Mouse (Mus musculus) embryo, embryonic 11.5 days (tissue): ENCODE results near the gene Cav2.
A peak's percentile ranks its signal among the peaks of the same experiment; 100 is the strongest.

Experiments
- DNase-seq: peaks from one replicate; pipeline ENCODE4 v3.0.0-alpha.2; 2012; ENCODE audit warnings: low read depth, low spot score

Cav2 gene

DNA sequence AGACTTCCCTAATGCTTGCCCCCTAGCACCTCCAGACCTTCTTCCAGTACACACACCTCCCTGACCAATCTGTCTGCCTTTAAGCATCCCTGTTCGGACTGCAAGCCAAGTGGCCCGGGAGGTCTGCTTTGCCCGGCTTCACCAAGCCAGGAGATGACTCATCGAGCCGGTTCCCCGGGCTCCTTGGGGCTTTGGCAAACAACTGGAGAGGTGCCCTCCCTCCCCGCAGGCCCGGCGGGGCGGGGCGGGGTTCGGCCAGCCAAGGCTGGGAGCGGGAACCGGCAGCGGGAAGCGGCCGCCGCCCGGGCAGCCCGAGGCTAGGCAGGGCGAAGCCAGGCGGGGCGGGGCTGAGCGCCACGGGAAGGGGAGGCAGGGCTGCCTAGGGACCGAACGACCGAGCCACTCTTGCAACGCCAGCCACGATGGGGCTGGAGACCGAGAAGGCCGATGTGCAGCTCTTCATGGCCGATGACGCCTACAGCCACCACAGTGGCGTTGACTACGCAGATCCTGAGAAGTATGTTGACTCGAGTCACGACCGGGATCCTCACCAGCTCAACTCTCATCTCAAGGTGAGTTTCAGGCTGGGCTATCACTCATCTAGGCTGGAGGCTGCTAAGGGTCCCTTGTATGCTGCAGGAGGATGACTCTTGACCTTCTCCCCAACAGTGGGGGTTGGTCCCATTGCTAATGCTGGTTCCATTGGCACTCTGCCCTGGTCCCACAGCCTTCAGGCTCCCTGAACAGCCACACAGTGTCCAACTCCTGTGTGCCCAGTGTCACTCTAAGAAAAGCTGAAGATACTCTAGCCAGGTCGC, at the start of gene Cav2:
Cav2 (plus strand) TSS at position 247 of the 818 bp plus-strand sequence.
- DNase-seq = peak; percentile 20

- no peak for DNase-seq
These were observed 41.3 kb upstream of the Cav2 start for GRCm38 (mm10) chr6:17239693-17240092.

DNA sequence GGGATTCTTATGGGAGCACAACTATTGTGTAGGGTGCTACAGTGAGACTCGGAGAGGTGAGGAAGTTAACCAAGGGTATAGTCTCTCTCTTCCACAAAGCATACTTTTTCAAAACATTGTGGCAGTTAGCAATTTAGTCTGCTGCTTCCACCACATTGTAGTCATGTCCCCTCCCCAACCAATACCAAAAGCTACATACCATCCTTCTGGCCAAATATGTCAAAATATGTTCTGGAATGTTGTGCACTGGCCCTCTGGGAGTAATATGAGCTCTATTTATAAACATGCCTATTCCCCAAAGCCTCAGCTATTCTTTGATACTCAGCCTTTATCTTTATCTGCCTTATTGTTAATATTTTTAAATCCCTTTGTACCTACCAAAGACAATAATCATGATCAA, 40.0 kb upstream of the Cav2 start:
- DNase-seq = no peak

- no peak for DNase-seq
These were observed 34.0 kb upstream of the Cav2 start for GRCm38 (mm10) chr6:17246959-17247358.

GRCm38 (mm10) chr6:17247673-17248072, 33.3 kb upstream of the Cav2 start:
- DNase-seq = no peak

- no peak for DNase-seq
These were observed 32.7 kb upstream of the Cav2 start for GRCm38 (mm10) chr6:17248241-17248640.

- DNase-seq = no peak
These were observed 29.0 kb upstream of the Cav2 start for GRCm38 (mm10) chr6:17251958-17252357.

DNA sequence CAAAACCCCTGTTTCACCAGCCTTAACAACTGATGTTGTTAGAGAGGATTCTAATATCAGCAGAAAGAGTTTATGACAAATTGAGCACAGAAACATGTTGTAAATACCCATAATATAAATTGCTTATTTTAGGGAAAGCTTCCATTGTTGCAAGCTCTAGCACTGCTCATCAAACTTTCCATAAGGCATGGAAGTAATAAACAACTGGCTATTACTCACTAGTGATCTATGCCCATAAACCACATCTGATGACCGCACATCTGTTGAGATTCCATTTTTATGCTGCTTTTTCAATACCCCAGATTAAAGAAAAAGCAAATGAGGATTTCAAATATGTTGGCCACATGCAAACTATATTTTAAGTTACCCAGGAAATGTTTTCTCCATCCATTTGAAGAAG, 22.8 kb upstream of the Cav2 start:
- DNase-seq = no peak

DNA sequence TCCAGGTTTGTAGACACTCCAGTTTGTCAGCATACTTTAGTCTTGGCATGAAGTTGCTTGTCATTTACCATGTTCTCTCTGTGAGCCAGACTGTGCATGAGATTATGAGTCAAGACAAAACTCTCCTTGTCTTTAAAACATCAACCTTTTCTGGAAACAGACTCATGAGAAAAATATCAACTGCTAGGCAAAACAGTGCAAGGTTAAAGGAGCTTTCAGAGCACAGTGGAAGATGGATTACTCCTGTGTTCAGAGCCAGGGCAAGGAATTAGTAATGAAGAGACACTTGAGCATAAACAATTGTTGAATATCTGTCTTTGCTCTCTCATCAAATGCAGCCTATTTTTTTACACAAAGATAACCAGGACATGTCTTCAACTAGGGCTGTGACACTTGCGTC, 22.1 kb upstream of the Cav2 start:
- DNase-seq = no peak

GRCm38 (mm10) chr6:17262786-17263185, 18.2 kb upstream of the Cav2 start:
- no peak for DNase-seq

DNA sequence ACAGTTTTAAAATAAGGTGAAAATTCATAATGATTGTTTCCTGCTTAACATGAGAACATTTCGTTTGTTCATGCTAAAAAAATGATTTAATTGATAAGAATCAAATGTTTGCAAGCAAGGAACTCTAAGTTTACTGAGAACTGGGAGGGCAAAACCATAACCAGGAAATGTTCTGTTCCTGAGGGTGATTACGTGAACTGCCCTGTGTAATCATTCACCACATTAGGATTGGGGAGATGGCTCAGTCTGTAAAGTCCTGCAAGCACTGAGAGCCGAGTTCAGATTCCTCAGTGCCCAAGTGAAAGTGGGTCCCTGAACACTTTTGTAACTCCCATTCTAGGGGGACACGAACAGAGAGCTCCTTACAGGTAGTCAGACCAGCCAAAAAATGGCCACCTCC, 15.9 kb upstream of the Cav2 start:
- DNase-seq = no peak

- DNase-seq = no peak
These were observed 14.5 kb upstream of the Cav2 start for GRCm38 (mm10) chr6:17266466-17266865.

GRCm38 (mm10) chr6:17278366-17278765, 2.6 kb upstream of the Cav2 start:
- DNase-seq = no peak

DNA sequence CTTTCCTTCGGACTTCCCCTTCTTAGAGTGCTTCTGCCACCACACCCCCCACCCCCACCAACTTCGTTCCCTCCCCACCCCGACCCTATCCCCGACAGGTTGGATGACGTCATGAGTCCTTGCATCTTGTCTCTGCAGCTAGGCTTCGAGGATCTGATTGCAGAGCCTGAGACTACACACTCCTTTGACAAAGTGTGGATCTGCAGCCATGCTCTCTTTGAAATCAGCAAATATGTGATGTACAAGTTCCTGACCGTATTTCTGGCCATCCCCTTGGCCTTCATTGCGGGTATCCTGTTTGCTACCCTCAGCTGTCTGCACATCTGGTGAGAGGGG, 740 bp downstream of the Cav2 start:
- DNase-seq = no peak

DNA sequence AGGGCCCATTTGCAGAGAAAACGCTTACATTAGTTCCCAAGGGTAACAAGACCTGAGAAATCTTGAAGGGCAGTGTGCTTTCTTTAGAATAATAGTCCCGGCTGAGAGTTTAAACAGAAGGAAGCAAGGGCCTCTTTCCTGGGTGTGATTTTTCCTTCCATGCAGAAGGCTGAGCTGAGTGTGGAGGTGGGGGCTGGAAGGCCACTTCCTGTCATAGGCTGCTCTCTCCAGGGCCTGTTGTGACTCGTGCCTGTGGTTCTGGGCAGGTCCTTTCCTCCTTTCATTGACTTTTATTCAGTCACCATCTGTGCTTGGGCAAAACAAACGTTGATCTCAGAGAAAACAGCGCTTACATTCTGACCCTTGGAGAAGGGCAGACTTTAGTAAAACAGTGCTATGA, 1.2 kb downstream of the Cav2 start:
- no peak for DNase-seq

- no peak for DNase-seq
These were observed 2.8 kb downstream of the Cav2 start for GRCm38 (mm10) chr6:17283834-17284233.

DNA sequence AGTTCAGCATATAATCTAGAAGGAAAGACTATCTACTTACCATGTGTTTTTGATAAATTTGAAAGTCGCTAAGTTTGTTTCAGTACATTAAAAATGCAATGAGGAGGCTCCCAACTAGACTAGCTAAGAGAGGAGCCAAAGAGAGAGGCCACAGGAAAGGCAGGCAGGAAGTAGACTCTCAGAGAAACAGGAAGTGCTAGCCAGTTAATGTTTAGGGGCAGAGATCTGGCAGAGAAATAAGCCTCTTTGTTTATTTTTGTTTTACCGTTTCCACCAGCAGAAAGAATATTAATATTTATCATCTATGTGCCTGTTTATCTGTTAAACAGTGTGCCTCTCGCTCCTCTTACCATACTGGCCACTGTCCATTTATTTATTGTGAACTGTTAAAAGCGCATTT, 5.4 kb downstream of the Cav2 start:
- no peak for DNase-seq

DNA sequence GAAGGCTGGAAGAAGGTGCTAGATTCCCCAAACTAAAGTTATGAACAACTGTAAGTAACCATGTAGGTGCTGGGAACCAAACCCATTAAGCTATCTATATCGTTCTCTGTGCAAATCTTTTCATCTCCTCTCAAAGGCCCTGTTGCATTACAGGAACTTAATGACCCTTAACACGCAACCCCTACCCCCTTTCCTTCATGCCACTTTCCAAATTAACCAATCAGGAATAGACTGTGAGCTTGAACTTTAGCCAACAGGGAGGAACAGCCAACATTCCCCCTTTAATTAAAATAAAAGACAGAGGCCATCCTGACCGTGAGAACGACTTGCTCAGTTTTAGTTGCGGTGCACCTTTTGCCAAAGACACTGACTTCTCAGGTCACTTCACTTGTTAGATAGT, 14.1 kb downstream of the Cav2 start:
- no peak for DNase-seq

GRCm38 (mm10) chr6:17305954-17306601, 25.1 kb downstream of the Cav2 start, which contains the start of gene Cav1:
Gene Cav1, plus strand, starts transcription at chr6:17306335.
- DNase-seq = peak; percentile 41

DNA sequence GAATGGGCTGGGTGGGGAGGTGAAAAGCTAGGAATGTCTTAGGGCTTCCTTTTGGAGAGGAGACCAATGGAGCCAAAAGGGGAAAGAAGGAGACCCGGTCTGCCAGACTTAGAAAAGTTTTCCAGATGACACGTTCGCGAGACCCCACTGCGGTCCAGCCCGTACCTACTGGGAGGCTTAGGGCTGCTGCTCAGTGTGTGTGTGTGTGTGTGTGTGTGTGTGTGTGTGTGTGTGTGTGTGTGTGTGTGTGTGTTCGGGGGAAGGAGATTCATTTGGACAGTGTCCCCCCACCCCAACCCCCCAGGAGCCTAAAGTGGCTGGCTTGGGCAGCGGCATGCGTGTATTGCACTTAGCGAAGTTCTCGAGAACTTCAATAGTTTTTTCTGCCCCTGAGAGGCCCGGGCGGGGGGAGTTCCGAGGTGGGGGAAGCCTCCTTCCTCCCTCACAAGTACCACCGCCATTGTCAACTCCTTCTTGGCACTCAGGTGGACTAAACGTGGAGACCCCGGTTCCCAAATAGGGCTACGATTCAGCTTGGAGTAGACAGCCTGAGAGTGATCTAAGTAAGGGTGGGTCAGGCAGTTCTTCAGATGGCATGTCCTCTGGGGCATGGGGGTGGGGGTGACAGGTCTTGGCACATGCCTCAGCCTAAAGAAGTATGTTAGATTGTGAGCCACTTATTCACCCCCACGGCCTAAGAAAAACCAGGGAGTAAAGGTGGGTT, 25.8 kb downstream of the Cav2 start:
- DNase-seq = no peak

DNA sequence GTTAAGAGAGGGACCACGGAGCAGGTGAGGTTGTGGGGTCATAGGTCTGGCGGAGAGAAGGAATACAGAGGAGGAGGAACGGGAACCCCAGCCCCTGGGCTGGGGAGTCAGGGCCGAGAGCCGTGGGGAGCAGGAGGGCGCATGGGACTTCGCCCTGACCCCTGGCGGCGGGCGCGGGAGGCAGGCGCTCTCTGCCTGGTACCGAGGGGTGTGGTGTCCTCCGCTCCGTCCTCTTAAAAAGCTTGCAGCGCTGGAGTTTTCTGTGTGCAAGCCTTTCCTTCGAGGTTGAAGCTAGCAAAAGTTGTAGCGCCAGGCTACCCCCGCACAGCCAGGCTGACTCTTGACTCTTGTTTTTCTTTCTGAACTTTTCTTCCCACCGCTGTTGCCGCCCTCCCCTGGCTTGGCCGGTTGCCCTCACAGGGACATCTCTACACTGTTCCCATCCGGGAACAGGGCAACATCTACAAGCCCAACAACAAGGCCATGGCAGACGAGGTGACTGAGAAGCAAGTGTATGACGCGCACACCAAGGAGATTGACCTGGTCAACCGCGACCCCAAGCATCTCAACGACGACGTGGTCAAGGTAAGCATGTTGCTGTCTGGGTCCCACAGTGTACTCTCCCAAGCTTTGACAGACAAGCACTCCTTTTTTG, 26.6 kb downstream of the Cav2 start:
- peak; percentile 35 for DNase-seq

GRCm38 (mm10) chr6:17308661-17309060, 27.7 kb downstream of the Cav2 start:
- no peak for DNase-seq
